Mouse (Mus musculus): ENCODE results near the gene Rpap3. TPM values are rescaled to one million over a fixed set of nuclear protein-coding genes. Genes with fewer than 3 reads are reported as not detected.
"Not testable (repeated sequence)": the region's sequence is repeated elsewhere in the genome, so short reads cannot be mapped to it uniquely, and the experiment has no call there.

Gene Rpap3
- polyA plus RNA-seq, 1 experiment from 2014 or later = 34.1 TPM

GRCm38 (mm10) chr15:97672211-97672765 is 33.3 kb downstream of the Rpap3 start:
- Histone ChIP-seq H3K4me1 (replicated peaks; ENCODE audit: control insufficient read depth, insufficient read depth, low read length) (no peaks in the 10 kb centered on the region), H3K27ac (ENCODE audit: low read depth) (no peak overlapping the region), H3K9me3 (ENCODE audit: control insufficient read depth, low read length) (no peaks in the 10 kb centered on the region), H3K4me2 (ENCODE audit: low read length) (no peak overlapping the region), H3K4me3 (ENCODE audit: low read depth, low read length) (no peak overlapping the region), H3K36me3 (ENCODE audit: control insufficient read depth, insufficient read depth, low read length) (peaks cover 35% of the 10 kb centered on the region), H3K9ac (ENCODE audit: low read length) (no peak overlapping the region), H3K27me3 (replicated peaks; ENCODE audit: control insufficient read depth, insufficient read depth, low read length) (no peaks in the 10 kb centered on the region)
- DNase-seq (ENCODE audit: low spot score) (no peak), ATAC-seq (replicated peaks; ENCODE audit: low FRiP score, low TSS enrichment, low read depth) (no peak)
- 77% methylated on average over 9 of the region's 9 CpGs for WGBS

GRCm38 (mm10) chr15:97670554-97670953 is 35.1 kb downstream of the Rpap3 start:
- ATAC-seq (replicated peaks; ENCODE audit: low FRiP score, low TSS enrichment, low read depth) (no peak), DNase-seq (ENCODE audit: low spot score) (no peak)
- Histone ChIP-seq H3K4me3 (ENCODE audit: low read depth, low read length) (no peak overlapping the region), H3K36me3 (ENCODE audit: control insufficient read depth, insufficient read depth, low read length) (peaks cover 18% of the 10 kb centered on the region), H3K4me2 (ENCODE audit: low read length) (no peak overlapping the region), H3K9me3 (ENCODE audit: control insufficient read depth, low read length) (no peaks in the 10 kb centered on the region), H3K27me3 (replicated peaks; ENCODE audit: control insufficient read depth, insufficient read depth, low read length) (no peaks in the 10 kb centered on the region), H3K9ac (ENCODE audit: low read length) (no peak overlapping the region), H3K4me1 (replicated peaks; ENCODE audit: control insufficient read depth, insufficient read depth, low read length) (no peaks in the 10 kb centered on the region), H3K27ac (ENCODE audit: low read depth) (no peak overlapping the region)
- 84% methylated on average over 6 of the region's 6 CpGs for WGBS

GRCm38 (mm10) chr15:97668158-97668877 is 37.3 kb downstream of the Rpap3 start:
- not testable (repeated sequence) for H3K9me3 ChIP-seq (ENCODE audit: control insufficient read depth, low read length); DNase-seq (ENCODE audit: low spot score); H3K4me3 ChIP-seq (ENCODE audit: low read depth, low read length); ATAC-seq (replicated peaks; ENCODE audit: low FRiP score, low TSS enrichment, low read depth); H3K27me3 ChIP-seq (replicated peaks; ENCODE audit: control insufficient read depth, insufficient read depth, low read length); H3K4me1 ChIP-seq (replicated peaks; ENCODE audit: control insufficient read depth, insufficient read depth, low read length); H3K4me2 ChIP-seq (ENCODE audit: low read length); H3K27ac ChIP-seq (ENCODE audit: low read depth); H3K36me3 ChIP-seq (ENCODE audit: control insufficient read depth, insufficient read depth, low read length); H3K9ac ChIP-seq (ENCODE audit: low read length)
- WGBS = 67% methylated on average over 16 of the region's 17 CpGs

- no peak overlapping the region for H3K4me2 ChIP-seq (ENCODE audit: low read length)
- peak; percentile 86 for DNase-seq (ENCODE audit: low spot score)
- 37% methylated on average over 7 of the region's 7 CpGs for WGBS
These were observed 38.2 kb downstream of the Rpap3 start for GRCm38 (mm10) chr15:97667437-97667836.

GRCm38 (mm10) chr15:97666457-97666770 is 39.2 kb downstream of the Rpap3 start:
- no peak for ATAC-seq (replicated peaks; ENCODE audit: low FRiP score, low TSS enrichment, low read depth)
- DNase-seq (ENCODE audit: low spot score) = no peak
- Histone ChIP-seq H3K4me2 (ENCODE audit: low read length) (no peak overlapping the region), H3K9me3 (ENCODE audit: control insufficient read depth, low read length) (no peaks in the 10 kb centered on the region), H3K9ac (ENCODE audit: low read length) (no peak overlapping the region), H3K27me3 (replicated peaks; ENCODE audit: control insufficient read depth, insufficient read depth, low read length) (no peaks in the 10 kb centered on the region), H3K36me3 (ENCODE audit: control insufficient read depth, insufficient read depth, low read length) (no peaks in the 10 kb centered on the region), H3K27ac (ENCODE audit: low read depth) (no peak overlapping the region), H3K4me1 (replicated peaks; ENCODE audit: control insufficient read depth, insufficient read depth, low read length) (no peaks in the 10 kb centered on the region), H3K4me3 (ENCODE audit: low read depth, low read length) (no peak overlapping the region)
- 91% methylated on average over 10 of the region's 10 CpGs for WGBS

More at GRCm38 (mm10) chr15:97667437-97667836, 38.2 kb downstream of the Rpap3 start:
- Histone ChIP-seq H3K4me3 (ENCODE audit: low read depth, low read length) (no peak overlapping the region), H3K9me3 (ENCODE audit: control insufficient read depth, low read length) (no peaks in the 10 kb centered on the region), H3K9ac (ENCODE audit: low read length) (no peak overlapping the region), H3K27ac (ENCODE audit: low read depth) (no peak overlapping the region), H3K4me1 (replicated peaks; ENCODE audit: control insufficient read depth, insufficient read depth, low read length) (no peaks in the 10 kb centered on the region), H3K27me3 (replicated peaks; ENCODE audit: control insufficient read depth, insufficient read depth, low read length) (no peaks in the 10 kb centered on the region), H3K36me3 (ENCODE audit: control insufficient read depth, insufficient read depth, low read length) (no peaks in the 10 kb centered on the region)
- no peak for ATAC-seq (replicated peaks; ENCODE audit: low FRiP score, low TSS enrichment, low read depth)

GRCm38 (mm10) chr15:97665770-97666456 is 39.7 kb downstream of the Rpap3 start:
- no peak for ATAC-seq (replicated peaks; ENCODE audit: low FRiP score, low TSS enrichment, low read depth)
- DNase-seq (ENCODE audit: low spot score) = peak; percentile 33
- no peak overlapping the region for H3K4me3 ChIP-seq (ENCODE audit: low read depth, low read length)
- no peak overlapping the region for H3K4me2 ChIP-seq (ENCODE audit: low read length)
- no peaks in the 10 kb centered on the region for H3K4me1 ChIP-seq (replicated peaks; ENCODE audit: control insufficient read depth, insufficient read depth, low read length)
- no peak overlapping the region for H3K9ac ChIP-seq (ENCODE audit: low read length)
- no peak overlapping the region for H3K27ac ChIP-seq (ENCODE audit: low read depth)
- no peaks in the 10 kb centered on the region for H3K36me3 ChIP-seq (ENCODE audit: control insufficient read depth, insufficient read depth, low read length)
- H3K9me3 ChIP-seq (ENCODE audit: control insufficient read depth, low read length) = no peaks in the 10 kb centered on the region
- 76% methylated on average over 25 of the region's 25 CpGs for WGBS
- H3K27me3 ChIP-seq (replicated peaks; ENCODE audit: control insufficient read depth, insufficient read depth, low read length) = no peaks in the 10 kb centered on the region

- no peak overlapping the region for H3K9ac ChIP-seq (ENCODE audit: low read length)
- H3K27me3 ChIP-seq (replicated peaks; ENCODE audit: control insufficient read depth, insufficient read depth, low read length) = no peaks in the 10 kb centered on the region
- DNase-seq (ENCODE audit: low spot score) (peak; percentile 49), ATAC-seq (replicated peaks; ENCODE audit: low FRiP score, low TSS enrichment, low read depth) (no peak)
- H3K4me3 ChIP-seq (ENCODE audit: low read depth, low read length) = no peak overlapping the region
- H3K27ac ChIP-seq (ENCODE audit: low read depth) = no peak overlapping the region
- WGBS = 65% methylated on average over 16 of the region's 16 CpGs
- no peak overlapping the region for H3K4me2 ChIP-seq (ENCODE audit: low read length)
- H3K4me1 ChIP-seq (replicated peaks; ENCODE audit: control insufficient read depth, insufficient read depth, low read length) = no peaks in the 10 kb centered on the region
- no peaks in the 10 kb centered on the region for H3K9me3 ChIP-seq (ENCODE audit: control insufficient read depth, low read length)
- H3K36me3 ChIP-seq (ENCODE audit: control insufficient read depth, insufficient read depth, low read length) = no peaks in the 10 kb centered on the region
These were observed 40.5 kb downstream of the Rpap3 start for GRCm38 (mm10) chr15:97664981-97665668.

- no peaks in the 10 kb centered on the region for H3K36me3 ChIP-seq (ENCODE audit: control insufficient read depth, insufficient read depth, low read length)
- no peaks in the 10 kb centered on the region for H3K9me3 ChIP-seq (ENCODE audit: control insufficient read depth, low read length)
- H3K4me1 ChIP-seq (replicated peaks; ENCODE audit: control insufficient read depth, insufficient read depth, low read length) = no peaks in the 10 kb centered on the region
- H3K9ac ChIP-seq (ENCODE audit: low read length) = peak overlapping the region; percentile 1; the same call in 1 of the 2 replicates
- no peaks in the 10 kb centered on the region for H3K27me3 ChIP-seq (replicated peaks; ENCODE audit: control insufficient read depth, insufficient read depth, low read length)
- H3K27ac ChIP-seq (ENCODE audit: low read depth) = no peak overlapping the region
- H3K4me3 ChIP-seq (ENCODE audit: low read depth, low read length) = peak overlapping the region; percentile 34
- ATAC-seq (replicated peaks; ENCODE audit: low FRiP score, low TSS enrichment, low read depth) = peak; percentile 44
- DNase-seq (ENCODE audit: low spot score) = peak; percentile 87
- peak overlapping the region; percentile 82 for H3K4me2 ChIP-seq (ENCODE audit: low read length)
- 6% methylated on average over 19 of the region's 19 CpGs for WGBS
These were observed 41.7 kb downstream of the Rpap3 start for GRCm38 (mm10) chr15:97663750-97664406.

Data from intestine, embryonic 14.5 days (tissue).